Mouse (Mus musculus) forebrain, embryonic 15.5 days (tissue): ENCODE data around the gene Tex9. TPM values are rescaled to one million over a fixed set of nuclear protein-coding genes. Genes with fewer than 3 reads are reported as not detected.
A peak's percentile ranks its signal among the peaks of the same experiment; 100 is the strongest.

ENCODE experiments used
- ATAC-seq: fragments of 200-750 bp; cut with Nextera tagmentation; replicated peaks from 2 replicates; pipeline ENCODE4 v1.8.0; 2017; ENCODE audit warnings: mild to moderate bottlenecking, moderate TSS enrichment, moderate library complexity
- H3K27ac ChIP-seq: fragments of 300-500 bp; sonication (generic); replicated peaks from 2 replicates; pipeline ENCODE4 v1.5.1; 2015; ENCODE audit warnings: mild to moderate bottlenecking, inconsistent platforms
- H3K27me3 ChIP-seq: fragments of 300-500 bp; sonication (generic); 2 replicates; pipeline ENCODE4 v1.6.1; 2015; ENCODE audit warnings: inconsistent platforms
- H3K36me3 ChIP-seq: fragments of 300-500 bp; sonication (generic); 2 replicates; pipeline ENCODE4 v1.6.1; 2015; ENCODE audit warnings: mild to moderate bottlenecking, inconsistent platforms
- H3K4me1 ChIP-seq: fragments of 300-500 bp; sonication (generic); 2 replicates; pipeline ENCODE4 v1.6.1; 2015; ENCODE audit warnings: inconsistent platforms
- H3K4me2 ChIP-seq: fragments of 300-500 bp; sonication (generic); replicated peaks from 2 replicates; pipeline ENCODE4 v1.6.1; 2015; ENCODE audit warnings: mild to moderate bottlenecking, inconsistent platforms
- H3K4me3 ChIP-seq: fragments of 300-500 bp; sonication (generic); 2 replicates; pipeline ENCODE4 v1.5.1; 2015; ENCODE audit warnings: mild to moderate bottlenecking, inconsistent platforms
- H3K9ac ChIP-seq: fragments of 300-500 bp; sonication (generic); replicated peaks from 2 replicates; pipeline ENCODE4 v1.6.1; 2015; ENCODE audit warnings: mild to moderate bottlenecking, inconsistent platforms
- H3K9me3 ChIP-seq: fragments of 300-500 bp; sonication (generic); 2 replicates; pipeline ENCODE4 v1.6.1; 2016; ENCODE audit warnings: inconsistent platforms
- WGBS: fragments of 180-500 bp; shearing (Covaris S2); methylation state at CpG from one replicate; pipeline ENCODE4 v1.1.7; 2015; ENCODE audit warnings: mixed read lengths; 5-methylcytosine and 5-hydroxymethylcytosine counted together
- polyA plus RNA-seq: library from polyadenylated mRNA; unstranded; fragments of >200 nt; fragmentation: Nextera tagmentation; extraction: Ambion mirVana; gene quantifications from 2 replicates; pipeline ENCODE4 v1.2.1, GENCODE M21; 2015

The Tex9 gene
- polyA plus RNA-seq, 1 experiment from 2014 or later: 39.9 TPM

DNA sequence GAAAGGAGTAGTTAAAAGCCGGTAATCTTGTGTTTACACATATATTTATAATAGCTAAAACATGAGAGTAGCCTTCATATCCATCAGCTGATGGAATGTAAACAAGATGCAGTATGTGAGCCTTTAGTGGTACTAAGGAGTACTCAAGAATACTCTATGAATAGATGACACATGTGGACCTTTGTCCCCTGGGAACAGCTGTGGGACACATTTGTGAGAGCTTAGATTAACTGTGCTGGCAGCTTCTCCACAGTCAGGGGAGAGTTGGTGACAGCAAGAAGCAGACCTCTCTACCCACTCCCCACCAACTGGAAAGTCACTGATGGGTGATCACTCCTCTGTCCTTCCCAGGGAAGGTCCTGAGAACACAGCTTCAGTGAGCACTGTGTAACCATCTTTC is 41.6 kb downstream of the Tex9 start:
- H3K4me2 ChIP-seq: no peak overlapping the region
- WGBS: 93% methylated on average over 1 of the region's 1 CpGs
- no peak for ATAC-seq
- no peaks in the 10 kb centered on the region for H3K4me1 ChIP-seq
- H3K27ac ChIP-seq: no peak overlapping the region
- no peaks in the 10 kb centered on the region for H3K27me3 ChIP-seq
- no peak overlapping the region for H3K9ac ChIP-seq
- no peaks in the 10 kb centered on the region for H3K36me3 ChIP-seq
- H3K4me3 ChIP-seq: no peak overlapping the region
- no peaks in the 10 kb centered on the region for H3K9me3 ChIP-seq

DNA sequence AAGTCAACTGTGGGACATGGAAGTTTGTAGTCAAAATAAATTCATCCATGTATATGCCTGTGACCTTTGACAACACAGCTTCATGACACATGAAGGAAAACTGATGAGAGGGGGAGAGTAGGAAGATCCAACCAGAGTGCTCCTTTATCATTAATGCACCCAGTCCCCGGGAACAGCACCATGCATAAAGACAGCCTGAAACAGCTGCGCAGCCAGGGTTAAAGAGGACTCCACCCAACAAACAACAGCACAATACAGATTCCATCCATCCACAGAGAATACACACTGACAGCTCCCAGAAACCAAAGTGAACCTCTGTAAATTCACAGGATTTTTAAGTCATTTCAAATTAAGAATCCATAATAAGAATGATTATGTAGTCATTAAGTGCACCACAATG is 42.2 kb downstream of the Tex9 start:
- H3K27me3 ChIP-seq: no peaks in the 10 kb centered on the region
- 86% methylated on average over 2 of the region's 2 CpGs for WGBS
- no peak overlapping the region for H3K4me3 ChIP-seq
- H3K27ac ChIP-seq: no peak overlapping the region
- no peaks in the 10 kb centered on the region for H3K36me3 ChIP-seq
- no peak overlapping the region for H3K4me2 ChIP-seq
- no peak overlapping the region for H3K9ac ChIP-seq
- H3K4me1 ChIP-seq: no peaks in the 10 kb centered on the region
- no peak for ATAC-seq
- H3K9me3 ChIP-seq: no peaks in the 10 kb centered on the region

DNA sequence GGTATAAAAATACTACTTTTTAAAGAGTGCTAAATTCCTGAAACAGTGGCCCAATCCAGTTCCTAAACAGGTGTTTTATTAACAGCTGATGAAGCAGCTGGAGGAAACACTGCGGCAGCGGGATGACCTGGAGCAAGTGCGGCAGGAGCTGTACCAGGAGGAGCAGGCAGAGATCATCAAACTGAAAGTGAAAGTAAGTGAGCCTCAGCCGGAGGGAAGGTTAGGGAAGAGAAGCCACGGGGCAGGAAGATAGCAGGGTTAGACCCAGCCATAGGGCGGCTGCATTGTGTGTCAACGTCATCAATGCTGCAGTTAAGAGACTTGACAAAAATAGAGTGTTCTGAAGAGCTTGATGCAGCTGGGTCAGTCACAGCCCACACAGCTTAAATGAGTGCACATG is 42.6 kb downstream of the Tex9 start:
- H3K4me3 ChIP-seq: no peak overlapping the region
- WGBS: 93% methylated on average over 7 of the region's 7 CpGs
- H3K9me3 ChIP-seq: no peaks in the 10 kb centered on the region
- no peak overlapping the region for H3K9ac ChIP-seq
- no peak overlapping the region for H3K4me2 ChIP-seq
- no peaks in the 10 kb centered on the region for H3K4me1 ChIP-seq
- ATAC-seq: no peak
- no peaks in the 10 kb centered on the region for H3K27me3 ChIP-seq
- no peaks in the 10 kb centered on the region for H3K36me3 ChIP-seq
- H3K27ac ChIP-seq: no peak overlapping the region

GRCm38 (mm10) chr9:72448026-72448425 is 44.0 kb downstream of the Tex9 start:
- H3K27ac ChIP-seq: no peak overlapping the region
- 58% methylated on average over 8 of the region's 8 CpGs for WGBS
- no peak for ATAC-seq

DNA sequence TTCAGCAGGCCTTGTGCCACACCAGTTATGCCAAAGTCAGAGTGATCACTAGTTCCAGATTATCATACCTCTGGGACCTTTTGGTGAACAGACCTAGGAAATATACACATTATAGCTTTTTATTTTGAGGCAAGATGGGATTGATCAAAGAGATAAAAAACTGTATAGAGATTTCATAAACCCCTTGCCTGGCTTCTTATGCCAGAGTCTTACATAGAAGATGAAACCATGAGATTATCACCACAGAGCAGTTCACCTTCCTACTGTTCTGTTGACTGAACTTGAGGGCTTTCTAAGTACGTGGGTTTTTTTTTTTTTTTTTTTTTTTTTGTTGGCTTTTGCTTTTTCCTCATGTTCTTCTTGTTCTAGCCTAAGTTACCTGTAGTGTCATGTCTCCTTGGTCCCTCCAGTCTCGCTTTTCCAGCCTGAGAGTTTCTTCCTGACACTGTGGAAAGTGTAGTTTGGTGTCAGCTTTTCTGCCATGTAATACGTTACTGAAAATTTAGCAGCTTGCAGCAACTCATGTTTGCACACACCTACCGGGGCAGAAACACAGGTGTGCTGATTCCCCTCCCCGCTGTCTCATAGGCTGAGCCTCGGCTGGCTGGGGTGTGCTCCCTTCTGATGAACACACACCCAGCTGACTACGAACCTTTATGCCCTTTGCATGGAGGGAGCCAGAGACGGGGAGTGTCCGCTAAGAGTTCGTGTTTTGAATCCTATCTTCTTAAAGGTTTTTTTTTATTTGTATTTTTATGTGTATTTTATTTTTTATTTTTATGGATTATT is 49.9 kb downstream of the Tex9 start:
- H3K9me3 ChIP-seq: no peaks in the 10 kb centered on the region
- no peaks in the 10 kb centered on the region for H3K27me3 ChIP-seq
- H3K9ac ChIP-seq: no peak overlapping the region
- H3K4me1 ChIP-seq: peaks cover 14% of the 10 kb centered on the region
- no peak overlapping the region for H3K4me3 ChIP-seq
- WGBS: 96% methylated on average over 10 of the region's 10 CpGs
- ATAC-seq: no peak
- no peak overlapping the region for H3K4me2 ChIP-seq
- no peak overlapping the region for H3K27ac ChIP-seq
- no peaks in the 10 kb centered on the region for H3K36me3 ChIP-seq

More at GRCm38 (mm10) chr9:72448026-72448425, 44.0 kb downstream of the Tex9 start:
- no peak overlapping the region for H3K4me3 ChIP-seq
- H3K4me2 ChIP-seq: no peak overlapping the region
- H3K4me1 ChIP-seq: no peaks in the 10 kb centered on the region
- H3K36me3 ChIP-seq: no peaks in the 10 kb centered on the region
- H3K27me3 ChIP-seq: no peaks in the 10 kb centered on the region
- no peaks in the 10 kb centered on the region for H3K9me3 ChIP-seq
- no peak overlapping the region for H3K9ac ChIP-seq

DNA sequence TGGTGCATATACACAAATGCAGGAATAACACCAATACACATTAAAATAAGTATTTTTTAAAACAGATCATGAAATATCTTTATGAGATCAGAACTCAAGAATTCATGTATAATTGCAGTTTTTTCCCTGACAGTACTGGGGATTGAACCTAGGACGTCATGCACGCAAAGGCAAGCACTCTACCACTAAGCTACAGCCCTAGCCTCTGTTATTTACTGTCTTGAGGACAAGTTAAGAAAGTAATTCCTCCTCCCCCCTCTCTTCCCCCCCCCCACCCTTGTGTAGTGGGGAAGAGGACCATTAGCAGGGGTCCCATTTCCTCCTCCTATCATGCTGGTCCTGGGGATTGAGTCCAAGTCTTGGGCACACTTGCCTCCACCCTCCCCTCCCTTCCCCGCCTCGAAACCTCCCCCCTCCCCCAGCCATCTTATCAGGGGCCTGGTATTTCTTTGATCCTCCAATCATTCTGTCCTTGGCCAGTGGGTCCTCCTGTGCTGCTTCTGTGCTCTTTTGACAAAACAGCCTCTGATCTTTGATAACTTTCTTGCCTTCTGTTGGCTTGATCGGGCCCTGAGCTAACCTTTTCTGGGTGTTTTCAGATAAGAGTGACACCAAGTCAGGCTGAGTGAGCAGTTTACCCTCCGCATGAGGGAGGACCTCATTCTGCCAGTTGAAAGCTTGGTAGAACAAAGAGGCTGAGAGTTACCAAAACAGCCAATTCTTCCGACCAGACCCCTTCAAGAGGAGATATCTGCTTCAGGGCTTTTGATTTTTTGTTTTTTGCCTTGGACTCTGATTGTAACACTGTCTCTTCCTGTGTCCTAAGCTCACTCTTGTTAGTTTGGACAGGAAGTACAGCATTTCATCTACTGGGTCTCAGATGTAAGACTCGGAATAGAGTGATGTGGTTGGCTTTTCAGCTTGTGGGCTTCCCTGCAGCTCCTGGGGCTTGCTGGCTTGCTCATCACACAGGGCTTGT is 50.8 kb downstream of the Tex9 start:
- H3K9me3 ChIP-seq: no peaks in the 10 kb centered on the region
- 83% methylated on average over 8 of the region's 8 CpGs for WGBS
- H3K4me3 ChIP-seq: no peak overlapping the region
- H3K9ac ChIP-seq: no peak overlapping the region
- H3K27me3 ChIP-seq: no peaks in the 10 kb centered on the region
- no peaks in the 10 kb centered on the region for H3K36me3 ChIP-seq
- peaks cover 14% of the 10 kb centered on the region for H3K4me1 ChIP-seq
- H3K4me2 ChIP-seq: no peak overlapping the region
- H3K27ac ChIP-seq: no peak overlapping the region
- ATAC-seq: no peak

GRCm38 (mm10) chr9:72440358-72440757 is 51.7 kb downstream of the Tex9 start:
- no peaks in the 10 kb centered on the region for H3K27me3 ChIP-seq
- no peak overlapping the region for H3K27ac ChIP-seq
- H3K9me3 ChIP-seq: no peaks in the 10 kb centered on the region
- H3K36me3 ChIP-seq: no peaks in the 10 kb centered on the region
- WGBS: 96% methylated on average over 4 of the region's 4 CpGs
- peaks cover 14% of the 10 kb centered on the region for H3K4me1 ChIP-seq
- no peak overlapping the region for H3K9ac ChIP-seq
- ATAC-seq: no peak
- H3K4me3 ChIP-seq: no peak overlapping the region
- H3K4me2 ChIP-seq: no peak overlapping the region

- peaks cover 14% of the 10 kb centered on the region for H3K4me1 ChIP-seq
- peak overlapping the region; percentile 64 for H3K9ac ChIP-seq
- no peaks in the 10 kb centered on the region for H3K27me3 ChIP-seq
- no peaks in the 10 kb centered on the region for H3K9me3 ChIP-seq
- H3K27ac ChIP-seq: 0 out of 2 replicates have a peak overlapping the region, but pooled peaks have one; percentile 17
- peak overlapping the region; percentile 66 for H3K4me3 ChIP-seq
- no peak for ATAC-seq
- peak overlapping the region; percentile 87 for H3K4me2 ChIP-seq
- H3K36me3 ChIP-seq: no peaks in the 10 kb centered on the region
- WGBS: 1% methylated on average over 9 of the region's 9 CpGs
Observed at GRCm38 (mm10) chr9:72438749-72439148, 53.3 kb downstream of the Tex9 start.

DNA sequence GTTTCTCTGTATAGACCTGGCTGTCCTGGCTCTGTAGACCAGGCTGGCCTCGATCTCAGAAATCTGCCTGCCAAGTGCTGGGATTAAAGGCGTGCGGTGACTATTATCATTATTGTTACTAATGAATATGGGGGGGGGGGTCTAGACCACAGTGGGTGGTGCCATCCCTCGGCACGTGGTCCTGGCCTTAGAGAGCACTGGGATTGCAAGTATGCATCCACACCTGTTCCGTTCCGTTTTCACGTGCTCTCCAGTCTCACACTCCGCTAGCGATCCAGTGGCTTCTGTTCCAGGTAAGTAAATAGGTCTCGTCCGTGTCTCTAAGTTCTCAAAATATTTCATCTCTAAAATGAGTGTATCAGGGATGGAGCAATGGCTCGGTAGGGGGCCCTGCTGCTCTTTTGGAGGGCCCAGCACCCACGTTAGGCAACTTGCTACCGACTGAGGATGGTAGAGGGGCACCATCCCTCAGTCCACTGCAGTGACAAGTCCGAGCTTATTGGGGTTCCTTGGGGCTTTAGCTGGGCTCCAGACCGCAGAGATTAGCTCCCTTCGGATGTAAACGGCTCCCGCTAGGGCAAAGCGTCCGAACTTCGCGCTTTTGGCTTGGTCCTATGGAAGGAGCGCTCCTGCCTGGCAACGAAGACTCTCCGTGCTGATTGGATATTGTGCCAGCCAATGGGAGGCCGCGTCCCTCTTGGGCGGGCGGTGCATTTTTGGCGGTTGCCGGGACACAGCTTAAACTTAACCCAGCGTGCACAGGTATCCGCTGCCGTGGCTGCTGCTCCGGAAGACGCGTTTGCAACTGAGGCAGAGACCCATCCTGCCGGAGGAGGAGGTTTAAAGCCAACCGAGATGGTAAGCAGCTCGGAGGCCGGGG is 54.0 kb downstream of the Tex9 start, which contains the start of gene Mns1:
TSS of gene Mns1 (plus strand) at position 190 of the 880 bp plus-strand sequence.
- peaks cover 14% of the 10 kb centered on the region for H3K4me1 ChIP-seq
- peak within 1 kb of the TSS; percentile 38; the same call in 1 of the 2 replicates for H3K27ac ChIP-seq
- H3K4me2 ChIP-seq: peak within 1 kb of the TSS; percentile 87
- peak within 1 kb of the TSS; percentile 66 for H3K4me3 ChIP-seq
- ATAC-seq: peak; percentile 99
- 1% methylated on average over 43 of the region's 43 CpGs for WGBS
- no peaks in the 10 kb centered on the region for H3K9me3 ChIP-seq
- no peaks in the 10 kb centered on the region for H3K27me3 ChIP-seq
- H3K9ac ChIP-seq: peak within 1 kb of the TSS; percentile 64
- H3K36me3 ChIP-seq: no peaks in the 10 kb centered on the region

GRCm38 (mm10) chr9:72434876-72435275 is 57.1 kb downstream of the Tex9 start:
- Histone ChIP-seq H3K27ac (no peak overlapping the region), H3K36me3 (no peaks in the 10 kb centered on the region), H3K27me3 (no peaks in the 10 kb centered on the region), H3K4me2 (no peak overlapping the region), H3K9ac (no peak overlapping the region), H3K4me1 (peaks cover 14% of the 10 kb centered on the region), H3K4me3 (no peak overlapping the region), H3K9me3 (no peaks in the 10 kb centered on the region)
- 41% methylated on average over 9 of the region's 9 CpGs for WGBS
- ATAC-seq: no peak

- Histone ChIP-seq H3K27ac (no peak overlapping the region), H3K9me3 (no peaks in the 10 kb centered on the region), H3K4me1 (no peaks in the 10 kb centered on the region), H3K9ac (no peak overlapping the region), H3K4me2 (no peak overlapping the region), H3K4me3 (no peak overlapping the region), H3K36me3 (no peaks in the 10 kb centered on the region), H3K27me3 (no peaks in the 10 kb centered on the region)
- WGBS: 75% methylated on average over 4 of the region's 4 CpGs
- ATAC-seq: no peak
Observed at GRCm38 (mm10) chr9:72427861-72428260, 64.2 kb downstream of the Tex9 start.
